Mouse (Mus musculus) heart, postnatal 36 days (tissue): Measurements from ENCODE around the gene Treh. TPM values are rescaled to one million over a fixed set of nuclear protein-coding genes. Genes with fewer than 3 reads are reported as not detected.
"Not testable (repeated sequence)": the region's sequence is repeated elsewhere in the genome, so short reads cannot be mapped to it uniquely, and the experiment has no call there.

ENCODE experiments used
- DNase-seq, 2 experiments: peaks; one replicate each; pipeline ENCODE4 v3.0.0; 2021 to 2022
- intact Hi-C: fragments of 180-260 bp; cut with DNase I; formaldehyde crosslinking; loops from one replicate; pipeline ENCODE4 v1.15.1; 2025
- total RNA-seq, 2 experiments: library from RNA; stranded (reverse); gene quantifications; 2 replicates each; pipeline ENCODE4 v1.2.3; 2021

Treh gene
- total RNA-seq: not detected

GRCm38 (mm10) chr9:44673005-44673404 lies at the start of gene Treh:
TSS of gene Treh (plus strand) at chr9:44673233.
- no peak for DNase-seq
- intact Hi-C loops: no loop called here

- DNase-seq: no peak
- intact Hi-C loops: no loop called here
Observed at GRCm38 (mm10) chr9:44624390-44624789, 48.6 kb upstream of the Treh start.

GRCm38 (mm10) chr9:44626268-44626667 lies 46.8 kb upstream of the Treh start:
- intact Hi-C loops: no loop called here
- no peak for DNase-seq

GRCm38 (mm10) chr9:44637551-44638169 lies 35.4 kb upstream of the Treh start:
- intact Hi-C loops: no loop called here
- peak; percentile 25 to 37 for DNase-seq

- intact Hi-C loops: not testable (repeated sequence)
- DNase-seq: peak; percentile 19 to 20
Observed at GRCm38 (mm10) chr9:44638726-44639125, 34.3 kb upstream of the Treh start.

GRCm38 (mm10) chr9:44640028-44640427 lies 33.0 kb upstream of the Treh start:
- DNase-seq, intact Hi-C loops: not testable (repeated sequence)

- DNase-seq: no peak
- intact Hi-C loops: no loop called here
Observed at GRCm38 (mm10) chr9:44640646-44641357, 32.2 kb upstream of the Treh start.

- DNase-seq: no peak
- intact Hi-C loops: no loop called here
Observed at GRCm38 (mm10) chr9:44641616-44642015, 31.4 kb upstream of the Treh start.

GRCm38 (mm10) chr9:44643103-44643502 lies 29.9 kb upstream of the Treh start:
- intact Hi-C loops: no loop called here

GRCm38 (mm10) chr9:44644186-44644585 lies 28.8 kb upstream of the Treh start:
- intact Hi-C loops: no loop called here
- no peak for DNase-seq

More at GRCm38 (mm10) chr9:44643103-44643502, 29.9 kb upstream of the Treh start:
- DNase-seq: no peak

GRCm38 (mm10) chr9:44645481-44645880 lies 27.6 kb upstream of the Treh start:
- DNase-seq: peak; percentile 73 to 74
- intact Hi-C loops: no loop called here

- DNase-seq: peak; percentile 23 to 39
- intact Hi-C loops: no loop called here
Observed at GRCm38 (mm10) chr9:44645924-44646323, 27.1 kb upstream of the Treh start.

- intact Hi-C loops: no loop called here
- no peak for DNase-seq
Observed at GRCm38 (mm10) chr9:44646366-44646765, 26.7 kb upstream of the Treh start.

- intact Hi-C loops: no loop called here
Observed at GRCm38 (mm10) chr9:44647026-44647425, 26.0 kb upstream of the Treh start.

GRCm38 (mm10) chr9:44647656-44648055 lies 25.4 kb upstream of the Treh start:
- no peak for DNase-seq
- intact Hi-C loops: no loop called here

More at GRCm38 (mm10) chr9:44647026-44647425, 26.0 kb upstream of the Treh start:
- DNase-seq: no peak

GRCm38 (mm10) chr9:44648881-44649281 lies 24.2 kb upstream of the Treh start:
- no peak for DNase-seq
- intact Hi-C loops: no loop called here

- intact Hi-C loops: loop anchor here (1.0 to 2.0 kb wide), 2 partner anchors 149 to 198 kb away; partner anchors contain the start of gene Upk2
- peak; percentile 76 to 78 for DNase-seq
Observed at GRCm38 (mm10) chr9:44652027-44652426, 21.0 kb upstream of the Treh start.

GRCm38 (mm10) chr9:44653896-44654295 lies 19.1 kb upstream of the Treh start:
- intact Hi-C loops: loop anchor here (2.0 kb wide), 3 partner anchors 81 to 151 kb away; partner anchors contain the start of gene Phldb1
- no peak for DNase-seq

- intact Hi-C loops: loop anchor here (1.0 to 2.0 kb wide), 3 partner anchors 30 to 91 kb away; partner anchors contain the start of gene Phldb1
Observed at GRCm38 (mm10) chr9:44655098-44656066, 17.7 kb upstream of the Treh start.

GRCm38 (mm10) chr9:44663706-44664105 lies 9.3 kb upstream of the Treh start:
- intact Hi-C loops: no loop called here
- no peak for DNase-seq

More at GRCm38 (mm10) chr9:44655098-44656066, 17.7 kb upstream of the Treh start:
- DNase-seq: peak; percentile 62

- intact Hi-C loops: no loop called here
- DNase-seq: no peak
Observed at GRCm38 (mm10) chr9:44671416-44671815, 1.6 kb upstream of the Treh start.
